ENCODE assay signal across 24 mouse cellular contexts in genomic region chr12:17288496-17288895, GRCm38 (mm10). TPM values are rescaled to one million over a fixed set of nuclear protein-coding genes. Genes with fewer than 3 reads are reported as not detected.
DNase-seq lines count a peak whose midpoint lies in the region; ATAC-seq and TF ChIP-seq lines count a peak whose summit lies in the region.
"Had no signal": no experiment of that assay in that cellular context is flagged by ENCODE, and none has a peak within 500 bp of the region (broad histone marks: within the 10 kb centered on the region; RNA-seq: fewer than 3 reads in every experiment).

No protein-coding gene starts in this region.

- no peaks in the 10 kb centered on the region for H3K9me3 ChIP-seq in limb, embryonic 15.5 days
- no peaks in the 10 kb centered on the region for H3K9me3 ChIP-seq in limb, embryonic 10.5 days (replicated peaks)
- H3K9me3 ChIP-seq: forebrain, embryonic 13.5 days; heart, embryonic 13.5 days; hindbrain, embryonic 12.5 days; kidney, embryonic 15.5 days had no signal

- H3K27me3 ChIP-seq in limb, embryonic 15.5 days, result no peaks in the 10 kb centered on the region
- H3K27me3 ChIP-seq in limb, embryonic 10.5 days (ENCODE audit: low read depth, poor library complexity, severe bottlenecking), result no peaks in the 10 kb centered on the region
- H3K27me3 ChIP-seq: CH12.LX; forebrain, embryonic 13.5 days; heart, embryonic 13.5 days; hindbrain, embryonic 12.5 days; kidney, embryonic 15.5 days had no signal

- H3K27ac ChIP-seq in limb, embryonic 15.5 days, result peak overlapping the region; percentile 33
- H3K27ac ChIP-seq in limb, embryonic 10.5 days, result no peak overlapping the region
- H3K27ac ChIP-seq in embryonic fibroblast, embryonic 13.5 days (ENCODE audit: insufficient read depth, low read length), result 0 out of 2 replicates have a peak overlapping the region, but pooled peaks have one; percentile 7
- H3K27ac ChIP-seq: forebrain, embryonic 13.5 days; heart, adult 2 months; heart, embryonic 13.5 days; hindbrain, embryonic 12.5 days; hindbrain, postnatal 0 days; kidney, embryonic 15.5 days had no signal

- H3K4me2 ChIP-seq in limb, embryonic 15.5 days, result no peak overlapping the region
- H3K4me2 ChIP-seq: forebrain, embryonic 13.5 days; heart, embryonic 13.5 days; hindbrain, embryonic 12.5 days; kidney, embryonic 15.5 days had no signal

- TF ChIP-seq POLR2A in embryonic fibroblast, embryonic 13.5 days (IDR thresholded peaks at IDR 0.05; ENCODE audit: low read depth, low read length), result no peak

- H3K9ac ChIP-seq in limb, embryonic 15.5 days, result no peak overlapping the region
- H3K9ac ChIP-seq: forebrain, embryonic 13.5 days; forebrain, postnatal 0 days; heart, embryonic 13.5 days; hindbrain, embryonic 12.5 days; kidney, embryonic 15.5 days had no signal

- H3K36me3 ChIP-seq in limb, embryonic 15.5 days, result peaks cover 24% of the 10 kb centered on the region
- H3K36me3 ChIP-seq in limb, embryonic 10.5 days, result peaks cover 35% of the 10 kb centered on the region

- 56% methylated on average over 4 of the region's 4 CpGs for WGBS in limb, embryonic 15.5 days
- WGBS in limb, embryonic 10.5 days, result 74% methylated on average over 4 of the region's 4 CpGs

- peaks cover 10% of the 10 kb centered on the region for H3K4me1 ChIP-seq in limb, embryonic 15.5 days
- H3K4me1 ChIP-seq in limb, embryonic 10.5 days, result no peaks in the 10 kb centered on the region
- peaks cover 22% of the 10 kb centered on the region for H3K4me1 ChIP-seq in embryonic fibroblast, embryonic 13.5 days (ENCODE audit: control insufficient read depth, insufficient read depth, low read length)
- H3K4me1 ChIP-seq: forebrain, embryonic 13.5 days; hindbrain, embryonic 12.5 days; kidney, embryonic 15.5 days had no signal

- no peak for ATAC-seq in limb, embryonic 15.5 days (ENCODE audit: insufficient number of reproducible peaks, low FRiP score, low TSS enrichment, low read depth)
- no peak for ATAC-seq in megakaryocyte progenitor cell, adult 5-6 weeks (replicated peaks; ENCODE audit: poor library complexity)
- ATAC-seq in erythroid progenitor cell, adult 5-6 weeks (replicated peaks; ENCODE audit: low FRiP score, poor library complexity, severe bottlenecking), result no peak
- ATAC-seq: forebrain, embryonic 13.5 days; forebrain, postnatal 0 days; hindbrain, postnatal 0 days had no signal

- DNase-seq in adrenal gland, adult 2 months, result peak; percentile 38
- no peak for DNase-seq in adrenal gland, adult 18-20 months (ENCODE audit: low spot score in 2 of 2)
- DNase-seq in limb, embryonic 10.5 days (ENCODE audit: low spot score), result no peak
- peak; percentile 54 for DNase-seq in adrenal gland, postnatal 14 days
- DNase-seq: cerebellum, adult 18-20 months; cerebellum, adult 9-11 months; cerebellum, postnatal 36 days; forebrain, postnatal 0 days; gastrocnemius, postnatal 14 days; heart, adult 2 months; heart, postnatal 10 days; heart, postnatal 4 days; kidney, adult 11 months had no signal

- no peak for TF ChIP-seq CTCF in embryonic fibroblast, embryonic 13.5 days (IDR thresholded peaks at IDR 0.05; ENCODE audit: borderline replicate concordance, insufficient read depth, low read length)

- no peak overlapping the region for H3K4me3 ChIP-seq in limb, embryonic 15.5 days
- H3K4me3 ChIP-seq in limb, embryonic 10.5 days, result no peak overlapping the region
- no peak overlapping the region for H3K4me3 ChIP-seq in embryonic fibroblast, embryonic 13.5 days (ENCODE audit: insufficient read depth, low read length)
- H3K4me3 ChIP-seq: forebrain, embryonic 13.5 days; heart, adult 2 months; heart, embryonic 13.5 days; hindbrain, embryonic 12.5 days; kidney, embryonic 15.5 days had no signal

RNA-seq across cellular contexts. Expression of gene Pdia6, which starts 22.2 kb away (rescaled TPM):
- 100 to 1,000 TPM; 153 to 218 TPM for total RNA-seq in adrenal gland, adult 2 months (2021)
- polyA plus RNA-seq in adrenal gland, adult 2 months (2012; rRNA removed), result 14.0 and 18.3 TPM in 2 replicates
- total RNA-seq in adrenal gland, adult 18-20 months (2021), result 100 to 1,000 TPM; 175 to 178 TPM
- polyA plus RNA-seq in limb, embryonic 15.5 days (2015; fragmentation: Nextera tagmentation; extraction: Ambion mirVana), result 644 and 669 TPM in 2 replicates
- 641 and 657 TPM in 2 replicates for polyA plus RNA-seq in limb, embryonic 10.5 days (2016; fragmentation: Nextera tagmentation; extraction: Ambion mirVana)
- total RNA-seq in adrenal gland, postnatal 14 days (2021), result 165 and 173 TPM in 2 replicates
- polyA plus RNA-seq in embryonic fibroblast, embryonic 13.5 days (2011; ENCODE audit: insufficient read length, low read depth, missing spikeins), result 372 and 380 TPM in 2 replicates
- 343 TPM in 2 replicates for total RNA-seq in megakaryocyte progenitor cell, adult 5-6 weeks (2015)
- total RNA-seq in megakaryocyte progenitor cell, adult 5-6 weeks (2017), result 606 and 634 TPM in 2 replicates
- total RNA-seq in erythroid progenitor cell, adult 5-6 weeks (2015; ENCODE audit: low replicate concordance), result 50.1 and 54.5 TPM in 2 replicates
- total RNA-seq in erythroid progenitor cell, adult 5-6 weeks (2017; ENCODE audit: low replicate concordance), result 51.6 and 57.5 TPM in 2 replicates

RNA-seq across cellular contexts. Expression of gene Atp6v1c2, which starts 40.7 kb away (rescaled TPM):
- 1 to 10 TPM; 1.9 to 2.7 TPM for total RNA-seq in adrenal gland, adult 2 months (2021)
- polyA plus RNA-seq in adrenal gland, adult 2 months (2012; rRNA removed), result 0.32 and 0.58 TPM in 2 replicates
- total RNA-seq in adrenal gland, adult 18-20 months (2021), result 1 to 10 TPM; 1.4 to 2.1 TPM
- 0.63 and 2.2 TPM in 2 replicates for polyA plus RNA-seq in limb, embryonic 15.5 days (2015; fragmentation: Nextera tagmentation; extraction: Ambion mirVana)
- polyA plus RNA-seq in limb, embryonic 10.5 days (2016; fragmentation: Nextera tagmentation; extraction: Ambion mirVana), result 0.36 and 0.49 TPM in 2 replicates
- total RNA-seq in adrenal gland, postnatal 14 days (2021), result 1.6 and 3.6 TPM in 2 replicates
- polyA plus RNA-seq in embryonic fibroblast, embryonic 13.5 days (2011; ENCODE audit: insufficient read length, low read depth, missing spikeins), result not detected in 2 replicates
- not detected in 2 replicates for total RNA-seq in megakaryocyte progenitor cell, adult 5-6 weeks (2015)
- total RNA-seq in megakaryocyte progenitor cell, adult 5-6 weeks (2017), result not detected in 2 replicates
- not detected in 2 replicates for total RNA-seq in erythroid progenitor cell, adult 5-6 weeks (2015; ENCODE audit: low replicate concordance)
- total RNA-seq in erythroid progenitor cell, adult 5-6 weeks (2017; ENCODE audit: low replicate concordance), result not detected in 2 replicates
- total RNA-seq: gastrocnemius, adult 18-20 months; gastrocnemius, postnatal 14 days; heart, adult 2 months; heart, postnatal 10 days; heart, postnatal 4 days had no signal

RNA-seq across cellular contexts. Expression of gene Nol10, which starts 59.8 kb away (rescaled TPM):
- 10 to 100 TPM; 16.9 to 17.7 TPM for total RNA-seq in adrenal gland, adult 2 months (2021)
- polyA plus RNA-seq in adrenal gland, adult 2 months (2012; rRNA removed), result 3.2 and 4.2 TPM in 2 replicates
- 10 to 100 TPM; 16.7 to 17.8 TPM for total RNA-seq in adrenal gland, adult 18-20 months (2021)
- polyA plus RNA-seq in limb, embryonic 15.5 days (2015; fragmentation: Nextera tagmentation; extraction: Ambion mirVana), result 20.1 and 21.3 TPM in 2 replicates
- polyA plus RNA-seq in limb, embryonic 10.5 days (2016; fragmentation: Nextera tagmentation; extraction: Ambion mirVana), result 39.7 and 46.9 TPM in 2 replicates
- 15.2 and 16.9 TPM in 2 replicates for total RNA-seq in adrenal gland, postnatal 14 days (2021)
- 25.5 and 27.6 TPM in 2 replicates for polyA plus RNA-seq in embryonic fibroblast, embryonic 13.5 days (2011; ENCODE audit: insufficient read length, low read depth, missing spikeins)
- 21.6 and 22.1 TPM in 2 replicates for total RNA-seq in megakaryocyte progenitor cell, adult 5-6 weeks (2015)
- 14.1 and 18.7 TPM in 2 replicates for total RNA-seq in megakaryocyte progenitor cell, adult 5-6 weeks (2017)
- total RNA-seq in erythroid progenitor cell, adult 5-6 weeks (2015; ENCODE audit: low replicate concordance), result 4.2 and 8.6 TPM in 2 replicates
- total RNA-seq in erythroid progenitor cell, adult 5-6 weeks (2017; ENCODE audit: low replicate concordance), result 3.1 and 5.6 TPM in 2 replicates

Comparison
In these comparisons a context has a peak if more than half of its experiments do, and no peak if none do; other contexts are left out.
1. DNase-seq: peak in adrenal gland, adult 2 months (single experiment) and adrenal gland, postnatal 14 days (single experiment); none in adrenal gland, adult 18-20 months (0 of 2) and limb, embryonic 10.5 days (single experiment).